Mouse (Mus musculus) intestine, postnatal 0 days (tissue): ENCODE data around the gene Tet3. TPM values are rescaled to one million over a fixed set of nuclear protein-coding genes. Genes with fewer than 3 reads are reported as not detected.

Experiments used
- ATAC-seq: fragments of 200-750 bp; cut with Nextera tagmentation; 2 replicates; pipeline ENCODE4 v1.8.0; 2017; ENCODE audit warnings: mild to moderate bottlenecking, moderate TSS enrichment, moderate library complexity
- H3K27ac ChIP-seq: fragments of 300-500 bp; sonication (generic); 2 replicates; pipeline ENCODE4 v1.5.1; 2014; ENCODE audit warnings: mild to moderate bottlenecking, low read depth, low read length, moderate library complexity
- H3K27me3 ChIP-seq: fragments of 300-500 bp; sonication (generic); replicated peaks from 2 replicates; pipeline ENCODE4 v1.6.1; 2014; ENCODE audit warnings: low read length, mixed read lengths; ENCODE audit not compliant: control insufficient read depth, insufficient read depth
- H3K36me3 ChIP-seq: fragments of 300-500 bp; sonication (generic); 2 replicates; pipeline ENCODE4 v1.6.1; 2014; ENCODE audit warnings: mild to moderate bottlenecking, moderate library complexity; ENCODE audit not compliant: control insufficient read depth, insufficient read depth
- H3K4me1 ChIP-seq: fragments of 300-500 bp; sonication (generic); replicated peaks from 2 replicates; pipeline ENCODE4 v1.6.1; 2014; ENCODE audit warnings: antibody characterized with exemption, low read length, mixed read lengths; ENCODE audit not compliant: control insufficient read depth, insufficient read depth
- H3K4me2 ChIP-seq: fragments of 300-500 bp; sonication (generic); replicated peaks from 2 replicates; pipeline ENCODE4 v1.6.1; 2014; ENCODE audit warnings: low read depth, mild to moderate bottlenecking, moderate library complexity
- H3K4me3 ChIP-seq: fragments of 300-500 bp; sonication (generic); 2 replicates; pipeline ENCODE4 v1.5.1; 2014; ENCODE audit warnings: low read depth, low read length
- H3K9ac ChIP-seq: fragments of 300-500 bp; sonication (generic); 2 replicates; pipeline ENCODE4 v1.6.1; 2014; ENCODE audit warnings: mild to moderate bottlenecking, low read depth, low read length
- H3K9me3 ChIP-seq: fragments of 300-500 bp; sonication (generic); 2 replicates; pipeline ENCODE4 v1.6.1; 2016; ENCODE audit warnings: mixed run types; ENCODE audit not compliant: control insufficient read depth
- CTCF ChIP-seq: sonication (generic); IDR thresholded peaks from 2 replicates; pipeline ENCODE4 v1.5.1; 2016; ENCODE audit warnings: low read depth, mild to moderate bottlenecking, control low read depth, antibody characterized with exemption, moderate library complexity
- WGBS: fragments of 180-500 bp; shearing (Covaris S2); extraction: QIAGEN DNeasy Blood & Tissue Kit; methylation state at CpG from one replicate; pipeline ENCODE4 v1.1.7; 2014; 5-methylcytosine and 5-hydroxymethylcytosine counted together
- polyA plus RNA-seq: library from polyadenylated mRNA; unstranded; fragments of >200 nt; fragmentation: Nextera tagmentation; extraction: Ambion mirVana; gene quantifications from 2 replicates; pipeline ENCODE4 v1.2.1, GENCODE M21; 2015

Tet3 gene
- polyA plus RNA-seq: 28.1 and 34.3 TPM in 2 replicates

DNA sequence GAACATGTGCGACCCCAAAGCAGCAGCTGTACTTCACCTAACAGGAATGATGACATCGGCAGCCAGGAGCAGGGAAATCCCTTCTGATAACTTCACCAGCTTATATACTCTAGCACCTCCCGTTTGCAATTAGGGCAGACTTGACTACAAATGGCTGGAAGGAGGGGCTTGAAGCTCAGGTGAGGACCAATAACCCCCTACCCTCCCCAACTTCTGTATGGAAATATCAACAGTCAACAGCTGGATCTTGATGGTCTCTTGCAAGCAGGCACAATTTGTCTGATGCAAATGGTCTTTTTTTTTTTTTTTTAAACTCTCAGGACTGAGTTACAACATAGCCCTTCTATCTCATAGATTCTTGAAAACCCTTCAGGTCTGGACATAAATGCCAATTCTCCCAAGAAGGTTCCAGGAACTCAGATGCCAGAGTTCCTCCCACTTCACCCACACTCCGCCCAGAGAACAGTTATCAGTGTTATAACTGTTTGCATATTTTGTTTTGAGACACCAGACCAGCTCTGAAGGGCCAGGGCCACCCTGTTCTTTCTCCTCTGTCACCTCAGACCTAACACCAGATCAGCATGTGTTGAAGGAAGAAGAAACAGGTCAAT lies at the start of gene Tet3:
Tet3 (minus strand) TSS at position 51 of the 611 bp plus-strand sequence.
- H3K4me1 ChIP-seq: peaks cover 14% of the 10 kb centered on the region
- H3K9me3 ChIP-seq: no peaks in the 10 kb centered on the region
- no peak within 1 kb of the TSS for H3K4me3 ChIP-seq
- no peak for ATAC-seq
- no peaks in the 10 kb centered on the region for H3K36me3 ChIP-seq
- no peak for TF ChIP-seq CTCF
- H3K9ac ChIP-seq: no peak within 1 kb of the TSS
- 53% methylated on average over 4 of the region's 4 CpGs for WGBS
- no peaks in the 10 kb centered on the region for H3K27me3 ChIP-seq
- 0 out of 2 replicates have a peak within 1 kb of the TSS, but pooled peaks have one; percentile 96 for H3K4me2 ChIP-seq
- no peak within 1 kb of the TSS for H3K27ac ChIP-seq

- no peaks in the 10 kb centered on the region for H3K36me3 ChIP-seq
- ATAC-seq: no peak
- H3K27ac ChIP-seq: peak overlapping the region; percentile 60
- no peak for TF ChIP-seq CTCF
- no peaks in the 10 kb centered on the region for H3K9me3 ChIP-seq
- no peaks in the 10 kb centered on the region for H3K4me1 ChIP-seq
- H3K9ac ChIP-seq: peak overlapping the region; percentile 69
- H3K4me2 ChIP-seq: peak overlapping the region; percentile 86
- no peaks in the 10 kb centered on the region for H3K27me3 ChIP-seq
- WGBS: 14% methylated on average over 6 of the region's 6 CpGs
- H3K4me3 ChIP-seq: peak overlapping the region; percentile 67
These were observed 48.3 kb upstream of the Tet3 start for GRCm38 (mm10) chr6:83507168-83507546.

DNA sequence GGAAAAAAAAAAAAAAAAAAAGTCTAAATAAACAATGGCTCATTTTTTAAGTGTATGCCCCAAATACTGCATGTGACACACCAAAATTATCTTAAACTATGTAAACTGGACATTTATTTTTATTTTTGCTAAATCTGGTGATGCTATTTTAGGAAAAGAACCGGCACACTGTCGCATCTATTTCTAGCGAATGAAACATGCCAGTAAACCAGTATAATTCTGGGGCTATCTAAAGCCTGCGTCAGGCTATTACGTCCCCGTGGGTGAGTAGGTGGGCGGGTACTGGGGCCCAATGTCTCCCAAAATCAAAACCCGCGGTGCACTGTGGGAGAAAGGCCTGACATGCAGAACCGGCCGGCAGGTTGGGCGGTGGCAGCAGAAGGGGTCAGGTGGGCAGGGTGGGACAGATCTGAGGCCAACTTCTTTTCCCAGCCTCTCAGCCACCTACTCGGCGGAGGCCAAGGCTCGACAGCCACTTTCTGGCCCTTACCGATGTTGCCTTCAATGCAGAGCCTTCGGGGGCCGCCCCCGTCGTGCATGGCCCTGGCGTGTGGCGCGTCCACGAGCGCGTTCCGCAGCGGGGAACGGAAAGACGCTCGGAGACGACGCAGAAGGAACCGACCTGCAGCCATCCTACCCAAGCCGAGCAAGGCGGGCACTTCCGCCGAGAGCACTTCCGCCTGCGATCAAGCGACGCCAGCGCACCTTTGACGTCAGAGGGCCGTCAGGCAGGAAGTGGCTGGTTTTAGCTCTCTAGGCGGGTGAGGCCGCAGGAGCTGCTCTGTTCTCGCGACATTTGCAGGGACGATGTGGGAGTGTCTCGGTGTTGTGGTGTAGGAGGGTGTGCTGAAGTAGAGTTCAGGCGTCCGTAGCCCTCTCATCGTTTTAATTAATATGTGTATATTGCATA lies 47.6 kb upstream of the Tet3 start, which contains the start of gene Dguok:
Dguok (minus strand) TSS at position 712 of the 910 bp plus-strand sequence.
- H3K27ac ChIP-seq: peak within 1 kb of the TSS; percentile 85
- ATAC-seq: peak; percentile 96
- H3K4me1 ChIP-seq: no peaks in the 10 kb centered on the region
- H3K27me3 ChIP-seq: no peaks in the 10 kb centered on the region
- H3K9ac ChIP-seq: peak within 1 kb of the TSS; percentile 69
- peak within 1 kb of the TSS; percentile 86 for H3K4me2 ChIP-seq
- no peaks in the 10 kb centered on the region for H3K36me3 ChIP-seq
- H3K4me3 ChIP-seq: peak within 1 kb of the TSS; percentile 67
- WGBS: under 1% methylated on average over 54 of the region's 54 CpGs
- no peaks in the 10 kb centered on the region for H3K9me3 ChIP-seq
- TF ChIP-seq CTCF: no peak

DNA sequence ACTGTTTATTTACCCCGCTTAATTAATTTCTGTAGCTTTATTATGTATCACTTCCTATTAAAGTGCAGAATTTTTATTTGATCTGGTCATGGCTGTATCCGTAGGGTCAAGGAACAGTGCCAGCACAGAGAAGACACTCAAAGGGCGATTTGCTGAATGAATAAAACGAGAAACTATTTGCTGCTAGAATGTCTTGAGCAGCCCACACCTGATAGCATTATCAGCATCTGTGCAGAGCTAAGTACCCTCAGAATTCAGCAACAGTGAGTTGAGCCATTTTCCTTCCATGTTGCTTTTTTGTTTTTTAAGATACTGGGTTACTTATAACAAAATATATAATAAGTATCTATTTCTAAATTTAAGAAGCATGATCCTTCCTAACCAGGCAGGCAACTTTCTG lies 46.7 kb upstream of the Tet3 start:
- no peak for TF ChIP-seq CTCF
- 88% methylated on average over 4 of the region's 4 CpGs for WGBS
- no peaks in the 10 kb centered on the region for H3K9me3 ChIP-seq
- H3K27me3 ChIP-seq: no peaks in the 10 kb centered on the region
- H3K4me1 ChIP-seq: no peaks in the 10 kb centered on the region
- peak overlapping the region; percentile 86; the same call in 1 of the 2 replicates for H3K4me2 ChIP-seq
- no peak overlapping the region for H3K27ac ChIP-seq
- no peaks in the 10 kb centered on the region for H3K36me3 ChIP-seq
- H3K4me3 ChIP-seq: no peak overlapping the region
- H3K9ac ChIP-seq: 0 out of 2 replicates have a peak overlapping the region, but pooled peaks have one; percentile 11
- no peak for ATAC-seq

DNA sequence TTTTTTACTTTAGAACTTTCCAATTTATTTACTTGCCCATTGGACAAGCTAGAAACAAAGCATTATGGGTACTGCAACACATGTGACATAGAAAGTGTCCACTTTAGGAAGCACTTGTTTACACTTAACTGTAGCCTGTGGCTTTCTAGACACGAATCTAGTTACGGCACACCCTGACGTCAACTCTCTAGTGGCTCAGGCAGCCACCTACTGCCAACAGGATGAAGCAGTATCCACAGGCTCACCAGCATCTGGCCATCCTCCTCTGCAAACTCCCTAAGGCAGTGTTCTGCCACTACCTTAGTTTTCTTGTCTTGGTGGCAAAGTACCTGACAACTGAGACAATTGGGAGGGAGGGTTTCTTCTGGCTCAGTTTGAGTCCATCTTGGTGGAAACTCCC lies 44.5 kb upstream of the Tet3 start:
- Histone ChIP-seq H3K4me1 (no peaks in the 10 kb centered on the region), H3K36me3 (0 out of 2 replicates have a peak, but pooled peaks cover 2% of the 10 kb centered on the region), H3K9ac (no peak overlapping the region), H3K4me2 (no peak overlapping the region), H3K27me3 (no peaks in the 10 kb centered on the region), H3K4me3 (no peak overlapping the region), H3K9me3 (no peaks in the 10 kb centered on the region), H3K27ac (no peak overlapping the region)
- no peak for TF ChIP-seq CTCF
- WGBS: 87% methylated on average over 3 of the region's 3 CpGs
- no peak for ATAC-seq

GRCm38 (mm10) chr6:83502656-83503055 lies 43.8 kb upstream of the Tet3 start:
- Histone ChIP-seq H3K4me1 (no peaks in the 10 kb centered on the region), H3K4me2 (no peak overlapping the region), H3K9me3 (no peaks in the 10 kb centered on the region), H3K36me3 (0 out of 2 replicates have a peak, but pooled peaks cover 9% of the 10 kb centered on the region), H3K9ac (no peak overlapping the region), H3K27me3 (no peaks in the 10 kb centered on the region), H3K27ac (0 out of 2 replicates have a peak overlapping the region, but pooled peaks have one; percentile 1), H3K4me3 (no peak overlapping the region)
- 83% methylated on average over 3 of the region's 3 CpGs for WGBS
- no peak for TF ChIP-seq CTCF
- ATAC-seq: no peak
